Mouse (Mus musculus): Measurements from ENCODE around the gene Dmrt1. TPM values are rescaled to one million over a fixed set of nuclear protein-coding genes. Genes with fewer than 3 reads are reported as not detected.
A peak's percentile ranks its signal among the peaks of the same experiment; 100 is the strongest.

Dmrt1 gene
- polyA plus RNA-seq, 1 experiment: 15.1 TPM

DNA sequence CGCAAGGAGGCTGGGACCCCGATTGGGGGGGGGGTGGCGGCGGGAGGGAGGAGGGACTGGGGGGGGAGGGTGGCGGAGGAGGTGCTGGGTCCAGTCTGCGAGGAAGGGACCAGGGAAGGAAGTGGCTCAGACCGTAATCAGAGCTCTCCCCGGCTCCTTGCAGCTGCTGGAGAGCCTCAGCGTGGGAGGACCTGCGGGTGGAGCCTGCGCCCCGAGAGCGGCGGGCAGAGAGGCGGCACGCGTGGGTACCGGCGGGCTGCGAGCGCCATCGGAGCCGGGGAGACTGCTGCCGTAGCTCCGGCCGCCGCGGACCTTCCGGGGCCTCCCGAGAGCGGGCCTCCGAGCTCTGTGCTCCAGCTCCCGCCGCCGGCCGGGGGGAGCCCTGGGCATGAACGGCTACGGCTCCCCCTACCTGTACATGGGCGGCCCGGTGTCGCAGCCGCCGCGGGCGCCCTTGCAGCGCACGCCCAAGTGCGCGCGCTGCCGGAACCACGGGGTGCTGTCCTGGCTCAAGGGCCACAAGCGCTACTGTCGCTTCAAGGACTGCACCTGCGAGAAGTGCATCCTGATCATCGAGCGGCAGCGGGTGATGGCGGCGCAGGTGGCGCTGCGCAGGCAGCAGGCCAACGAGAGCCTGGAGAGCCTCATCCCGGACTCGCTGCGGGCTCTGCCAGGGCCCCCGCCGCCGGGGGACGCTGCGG, 105.1 kb downstream of the Dmrt1 start:
- no peaks in the 10 kb centered on the region for H3K9me3 ChIP-seq (replicated peaks; ENCODE audit: control insufficient read depth, insufficient read depth, low read length, poor library complexity, severe bottlenecking)
- no peaks in the 10 kb centered on the region for H3K36me3 ChIP-seq (ENCODE audit: control insufficient read depth, insufficient read depth, low read length, poor library complexity, severe bottlenecking)
- peak overlapping the region; percentile 71 for H3K4me3 ChIP-seq (ENCODE audit: low read depth, low read length)
- no peak overlapping the region for H3K27ac ChIP-seq (ENCODE audit: insufficient read depth, low read length)
- H3K27me3 ChIP-seq (ENCODE audit: control insufficient read depth, insufficient read depth, low read length, poor library complexity, severe bottlenecking): peaks cover 32% of the 10 kb centered on the region
- peak overlapping the region; percentile 81 for H3K9ac ChIP-seq (ENCODE audit: low read depth, poor library complexity, severe bottlenecking)
- no peaks in the 10 kb centered on the region for H3K4me1 ChIP-seq (ENCODE audit: control insufficient read depth, insufficient read depth, low read length)
- TF ChIP-seq CTCF (IDR thresholded peaks at IDR 0.05; ENCODE audit: low read depth, low read length): no peak
- no peak for TF ChIP-seq EP300 (IDR thresholded peaks at IDR 0.05; ENCODE audit: insufficient read depth, low read depth, low read length)
- no peak for TF ChIP-seq POLR2A (IDR thresholded peaks at IDR 0.05; ENCODE audit: insufficient read depth, low read length)

DNA sequence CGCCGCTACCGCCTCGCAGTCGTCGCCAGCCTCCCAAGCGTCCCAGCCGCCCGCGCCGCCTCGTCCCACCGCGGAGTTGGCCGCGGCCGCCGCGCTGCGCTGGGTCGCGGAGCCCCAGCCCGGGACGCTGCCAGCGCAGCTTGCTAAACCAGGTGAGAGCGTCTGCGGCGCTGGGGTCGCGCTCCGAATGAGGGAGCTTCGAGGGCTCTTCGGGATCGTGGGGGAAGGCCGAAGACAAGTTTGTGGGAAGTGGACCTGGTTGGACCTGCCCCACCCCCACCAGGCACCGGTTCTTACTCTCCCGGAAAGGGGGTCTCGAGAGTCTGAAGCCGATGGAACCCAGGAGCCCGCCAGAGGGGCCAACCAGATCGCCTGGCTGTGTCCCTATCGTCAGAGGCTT, 105.7 kb downstream of the Dmrt1 start:
- no peaks in the 10 kb centered on the region for H3K36me3 ChIP-seq (ENCODE audit: control insufficient read depth, insufficient read depth, low read length, poor library complexity, severe bottlenecking)
- H3K27me3 ChIP-seq (ENCODE audit: control insufficient read depth, insufficient read depth, low read length, poor library complexity, severe bottlenecking): peaks cover 32% of the 10 kb centered on the region
- peak overlapping the region; percentile 81 for H3K9ac ChIP-seq (ENCODE audit: low read depth, poor library complexity, severe bottlenecking)
- H3K9me3 ChIP-seq (replicated peaks; ENCODE audit: control insufficient read depth, insufficient read depth, low read length, poor library complexity, severe bottlenecking): no peaks in the 10 kb centered on the region
- no peaks in the 10 kb centered on the region for H3K4me1 ChIP-seq (ENCODE audit: control insufficient read depth, insufficient read depth, low read length)
- TF ChIP-seq CTCF (IDR thresholded peaks at IDR 0.05; ENCODE audit: low read depth, low read length) (no peak), POLR2A (IDR thresholded peaks at IDR 0.05; ENCODE audit: insufficient read depth, low read length) (no peak), EP300 (IDR thresholded peaks at IDR 0.05; ENCODE audit: insufficient read depth, low read depth, low read length) (no peak)
- peak overlapping the region; percentile 71 for H3K4me3 ChIP-seq (ENCODE audit: low read depth, low read length)
- no peak overlapping the region for H3K27ac ChIP-seq (ENCODE audit: insufficient read depth, low read length)

DNA sequence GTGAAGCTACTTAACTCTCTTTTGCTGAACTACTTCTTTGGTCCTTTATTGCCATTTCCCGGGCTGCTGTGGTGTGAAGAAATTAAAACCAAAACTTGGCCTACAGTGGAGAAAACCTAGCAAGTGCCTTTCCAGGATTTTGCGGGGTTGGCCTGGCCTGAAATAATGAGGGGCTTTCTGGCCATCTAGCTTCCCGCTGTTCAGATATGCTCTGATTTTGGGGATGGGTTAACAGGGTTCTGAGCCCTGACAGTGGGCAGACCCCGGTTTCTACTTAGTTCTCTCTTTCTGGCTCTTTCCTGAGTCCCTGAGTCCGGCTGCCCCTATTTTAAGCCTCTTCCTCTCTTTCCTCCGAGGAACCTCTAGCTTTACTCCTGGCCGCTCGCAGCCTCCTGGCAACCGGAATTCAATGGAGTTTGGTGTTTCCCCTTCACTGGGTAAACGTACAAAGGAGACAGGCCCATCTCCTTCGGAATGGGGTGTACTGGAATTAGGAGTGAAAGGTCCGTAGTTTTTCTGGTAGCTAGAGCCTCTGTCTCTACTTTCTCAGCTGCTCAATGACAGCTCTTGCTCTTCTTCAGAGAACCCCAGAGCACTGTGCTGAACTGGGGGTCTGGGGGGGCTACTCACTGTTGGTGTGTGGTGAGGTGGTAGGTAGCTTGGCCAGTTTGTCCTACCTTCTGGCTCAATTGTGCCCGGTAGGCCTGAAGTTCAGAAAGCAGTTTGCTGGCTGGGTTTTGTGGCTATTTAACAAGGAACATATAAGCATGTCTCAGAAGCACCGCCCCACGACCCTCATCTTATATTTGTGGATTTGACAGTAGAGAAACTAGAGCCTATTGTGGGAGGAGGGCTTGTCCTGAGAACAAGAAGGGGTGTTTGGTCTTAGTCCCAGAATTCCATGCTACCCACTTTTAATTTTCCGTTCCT, 106.7 kb downstream of the Dmrt1 start:
- H3K9ac ChIP-seq (ENCODE audit: low read depth, poor library complexity, severe bottlenecking): no peak overlapping the region
- no peak overlapping the region for H3K27ac ChIP-seq (ENCODE audit: insufficient read depth, low read length)
- no peak for TF ChIP-seq POLR2A (IDR thresholded peaks at IDR 0.05; ENCODE audit: insufficient read depth, low read length)
- H3K27me3 ChIP-seq (ENCODE audit: control insufficient read depth, insufficient read depth, low read length, poor library complexity, severe bottlenecking): peaks cover 30% of the 10 kb centered on the region
- no peaks in the 10 kb centered on the region for H3K9me3 ChIP-seq (replicated peaks; ENCODE audit: control insufficient read depth, insufficient read depth, low read length, poor library complexity, severe bottlenecking)
- H3K4me1 ChIP-seq (ENCODE audit: control insufficient read depth, insufficient read depth, low read length): no peaks in the 10 kb centered on the region
- H3K36me3 ChIP-seq (ENCODE audit: control insufficient read depth, insufficient read depth, low read length, poor library complexity, severe bottlenecking): no peaks in the 10 kb centered on the region
- no peak overlapping the region for H3K4me3 ChIP-seq (ENCODE audit: low read depth, low read length)

DNA sequence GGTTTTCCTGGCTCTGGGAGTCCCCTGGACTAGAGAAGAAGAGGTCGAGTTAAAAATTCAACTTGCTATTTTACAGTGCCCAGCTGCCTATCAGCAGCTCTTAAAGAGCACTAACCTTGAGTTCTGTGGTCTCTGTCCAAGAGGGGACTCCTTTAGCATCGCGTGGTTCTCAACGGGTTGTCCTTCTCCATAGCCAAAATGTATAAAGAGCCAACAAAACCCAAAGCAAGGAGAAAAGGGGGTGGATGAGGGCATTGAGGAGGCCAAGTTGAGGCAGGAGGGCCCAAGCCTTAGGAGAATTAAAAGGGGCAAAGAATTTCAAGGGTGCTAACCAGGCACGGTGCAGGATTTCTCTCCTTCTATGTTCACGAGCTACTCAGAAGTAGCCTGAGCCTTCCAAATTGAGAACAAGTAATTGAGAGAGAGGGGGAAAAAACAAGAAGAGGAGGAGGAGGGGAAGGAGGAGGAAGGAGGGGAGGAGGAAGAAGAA, 107.4 kb downstream of the Dmrt1 start:
- no peak overlapping the region for H3K9ac ChIP-seq (ENCODE audit: low read depth, poor library complexity, severe bottlenecking)
- TF ChIP-seq EP300 (IDR thresholded peaks at IDR 0.05; ENCODE audit: insufficient read depth, low read depth, low read length): no peak
- TF ChIP-seq CTCF (IDR thresholded peaks at IDR 0.05; ENCODE audit: low read depth, low read length): no peak

DNA sequence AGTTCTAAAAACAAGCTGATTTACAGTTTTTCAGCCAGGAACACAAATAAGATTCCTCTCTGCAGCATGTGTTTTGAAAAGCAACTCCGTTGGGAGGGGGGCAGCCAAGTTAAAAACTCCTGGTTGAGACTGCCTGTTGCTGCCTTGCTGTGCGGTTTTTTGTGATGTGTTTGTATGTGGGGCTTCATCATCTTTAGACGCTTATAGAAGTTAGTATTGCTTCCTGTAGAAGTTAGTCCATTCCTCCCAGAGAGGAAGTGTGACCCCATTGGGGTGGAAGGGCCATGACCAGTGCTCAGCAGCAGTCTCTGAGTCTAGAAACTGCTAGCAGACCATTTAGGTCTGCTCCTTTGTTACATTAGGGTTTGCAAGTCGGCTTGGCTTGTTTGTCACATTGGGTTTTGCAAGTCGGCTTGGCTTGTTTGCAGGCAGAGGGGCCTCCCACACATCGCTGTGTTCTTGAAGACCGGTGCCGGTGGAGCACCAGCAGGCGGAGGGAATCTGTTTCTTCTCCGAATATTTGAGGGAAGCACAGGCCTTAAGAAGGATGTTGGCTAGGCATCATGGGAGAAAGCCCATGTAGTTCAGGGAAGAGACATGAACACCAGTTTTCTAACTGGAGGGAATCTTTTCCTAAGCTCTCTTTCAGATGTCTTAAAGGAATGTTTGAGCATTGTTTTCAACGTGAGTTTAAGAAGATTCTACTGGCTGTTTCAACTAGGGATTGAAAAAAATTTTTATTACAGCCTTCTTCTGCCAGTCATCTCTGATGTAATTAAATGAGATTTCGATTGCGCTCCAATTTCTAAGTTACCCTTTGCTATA, 108.3 kb downstream of the Dmrt1 start:
- Histone ChIP-seq H3K9ac (ENCODE audit: low read depth, poor library complexity, severe bottlenecking) (no peak overlapping the region), H3K27ac (ENCODE audit: insufficient read depth, low read length) (no peak overlapping the region), H3K4me3 (ENCODE audit: low read depth, low read length) (no peak overlapping the region), H3K27me3 (ENCODE audit: control insufficient read depth, insufficient read depth, low read length, poor library complexity, severe bottlenecking) (peaks cover 20% of the 10 kb centered on the region), H3K9me3 (replicated peaks; ENCODE audit: control insufficient read depth, insufficient read depth, low read length, poor library complexity, severe bottlenecking) (no peaks in the 10 kb centered on the region), H3K4me1 (ENCODE audit: control insufficient read depth, insufficient read depth, low read length) (no peaks in the 10 kb centered on the region), H3K36me3 (ENCODE audit: control insufficient read depth, insufficient read depth, low read length, poor library complexity, severe bottlenecking) (no peaks in the 10 kb centered on the region)
- TF ChIP-seq CTCF (IDR thresholded peaks at IDR 0.05; ENCODE audit: low read depth, low read length) (no peak), POLR2A (IDR thresholded peaks at IDR 0.05; ENCODE audit: insufficient read depth, low read length) (no peak), EP300 (IDR thresholded peaks at IDR 0.05; ENCODE audit: insufficient read depth, low read depth, low read length) (no peak)

More for the DNA sequence above, 107.4 kb downstream of the Dmrt1 start:
- H3K27ac ChIP-seq (ENCODE audit: insufficient read depth, low read length): no peak overlapping the region
- H3K4me1 ChIP-seq (ENCODE audit: control insufficient read depth, insufficient read depth, low read length): no peaks in the 10 kb centered on the region
- no peaks in the 10 kb centered on the region for H3K36me3 ChIP-seq (ENCODE audit: control insufficient read depth, insufficient read depth, low read length, poor library complexity, severe bottlenecking)
- H3K9me3 ChIP-seq (replicated peaks; ENCODE audit: control insufficient read depth, insufficient read depth, low read length, poor library complexity, severe bottlenecking): no peaks in the 10 kb centered on the region
- peaks cover 24% of the 10 kb centered on the region for H3K27me3 ChIP-seq (ENCODE audit: control insufficient read depth, insufficient read depth, low read length, poor library complexity, severe bottlenecking)
- H3K4me3 ChIP-seq (ENCODE audit: low read depth, low read length): no peak overlapping the region
